Mouse (Mus musculus) spleen, adult 2 months (tissue): ENCODE measurements around the gene Mnt.

Experiments
- CTCF ChIP-seq: fragments of 200-500 bp; IDR thresholded peaks from 2 replicates; pipeline ENCODE4 v1.5.1; 2011; ENCODE audit warnings: mild to moderate bottlenecking, inconsistent platforms; ENCODE audit not compliant: insufficient read depth, insufficient read length, insufficient replicate concordance; ENCODE audit errors: extremely low read depth
- POLR2A ChIP-seq: fragments of 200-500 bp; IDR thresholded peaks from 2 replicates; pipeline ENCODE4 v1.6.1; 2011; ENCODE audit warnings: low read depth, low read length, inconsistent platforms

- TF ChIP-seq POLR2A: no peak
- TF ChIP-seq CTCF: no peak
Measured at GRCm38 (mm10) chr11:74815795-74816194, 14.9 kb upstream of the Mnt start.
